Mouse (Mus musculus): ENCODE measurements around the gene Utrn.

The Utrn gene

DNA sequence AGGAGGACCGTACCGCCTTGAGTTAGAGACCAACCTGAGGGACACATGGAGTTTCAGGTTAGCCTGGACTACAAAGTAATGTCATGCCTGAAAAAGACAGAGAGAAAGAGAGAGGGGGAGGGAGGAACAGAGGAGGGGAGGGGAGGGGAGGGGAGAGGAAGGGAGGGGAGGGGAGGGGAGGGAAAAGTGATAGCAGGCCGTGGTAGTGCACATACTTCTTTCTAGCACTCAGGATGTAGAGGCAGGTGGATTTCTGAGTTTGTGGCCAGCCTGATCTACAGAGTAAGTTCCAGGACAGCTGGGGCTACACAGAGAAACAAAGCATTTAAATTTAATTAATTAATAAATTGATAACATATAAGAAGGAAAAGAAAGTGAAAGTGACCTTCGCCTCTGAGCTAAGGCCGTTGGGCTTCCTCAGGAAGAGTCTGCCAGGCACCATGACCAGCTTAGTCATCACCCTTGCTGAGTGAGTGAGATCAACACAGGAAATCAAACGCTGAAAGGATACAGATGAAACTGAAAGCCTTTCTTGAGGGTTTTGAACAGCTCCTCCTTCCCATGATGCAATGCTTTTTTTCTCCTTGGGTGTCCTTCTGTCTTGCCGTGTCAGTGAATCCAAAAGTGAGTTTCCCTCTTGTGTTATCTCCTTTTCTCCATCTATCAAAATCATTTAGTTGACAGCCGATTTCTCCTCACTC is 5.6 kb upstream of the Utrn start:
- peak; percentile 35 to 51 for DNase-seq (ENCODE audit: low spot score in 2 of 2)

DNA sequence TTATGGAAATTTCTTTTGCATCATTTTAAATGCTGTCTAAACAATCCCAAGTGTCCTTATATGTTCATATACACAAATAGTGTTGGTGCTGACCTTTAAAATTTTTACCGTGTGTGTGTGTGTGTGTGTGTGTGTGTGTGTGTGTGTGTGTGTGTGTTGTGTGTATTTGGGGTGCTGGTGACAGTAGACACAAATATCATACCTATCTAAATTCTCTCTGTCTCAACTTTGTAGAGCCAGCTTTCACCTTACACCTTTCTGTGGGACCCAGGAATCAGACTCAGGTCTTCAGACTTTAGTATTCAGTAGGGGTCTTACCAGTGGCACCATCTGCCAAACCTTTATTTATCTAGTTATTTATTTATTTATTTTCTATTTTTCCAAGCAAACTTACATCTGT is 681 bp upstream of the Utrn start:
- DNase-seq (ENCODE audit: low spot score in 2 of 2) = no peak

GRCm38 (mm10) chr10:12868189-12869028 is 756 bp downstream of the Utrn start:
- peak; percentile 83 for DNase-seq (ENCODE audit: low spot score in 2 of 2)

DNA sequence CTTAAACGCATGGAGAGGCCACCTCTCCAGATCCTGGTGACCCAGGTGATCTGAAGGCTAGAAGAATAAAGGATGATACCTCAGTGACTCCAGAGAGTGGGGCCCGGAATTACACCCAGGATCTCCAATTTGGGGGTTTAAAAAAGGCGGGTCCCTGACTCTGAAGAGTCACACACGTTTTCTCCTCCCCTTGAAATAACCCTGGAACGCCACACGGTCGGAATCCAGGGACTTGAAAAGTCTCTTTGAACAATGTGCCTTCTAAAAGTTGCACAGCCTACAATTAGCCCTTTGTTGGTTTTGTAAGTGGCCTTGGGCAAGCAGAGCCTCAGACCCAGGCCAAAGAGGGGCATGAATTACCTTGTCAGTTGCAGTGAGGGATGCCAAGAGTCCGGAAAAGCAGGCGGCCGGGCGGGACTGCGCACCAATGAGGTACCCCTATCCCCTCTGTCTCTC is 1.4 kb downstream of the Utrn start:
- no peak for DNase-seq (ENCODE audit: low spot score in 2 of 2)

GRCm38 (mm10) chr10:12866971-12867732 is 2.0 kb downstream of the Utrn start:
- DNase-seq (ENCODE audit: low spot score in 2 of 2) = peak; percentile 63 to 76

GRCm38 (mm10) chr10:12865201-12865600 is 4.0 kb downstream of the Utrn start:
- DNase-seq (ENCODE audit: low spot score in 2 of 2) = no peak

DNA sequence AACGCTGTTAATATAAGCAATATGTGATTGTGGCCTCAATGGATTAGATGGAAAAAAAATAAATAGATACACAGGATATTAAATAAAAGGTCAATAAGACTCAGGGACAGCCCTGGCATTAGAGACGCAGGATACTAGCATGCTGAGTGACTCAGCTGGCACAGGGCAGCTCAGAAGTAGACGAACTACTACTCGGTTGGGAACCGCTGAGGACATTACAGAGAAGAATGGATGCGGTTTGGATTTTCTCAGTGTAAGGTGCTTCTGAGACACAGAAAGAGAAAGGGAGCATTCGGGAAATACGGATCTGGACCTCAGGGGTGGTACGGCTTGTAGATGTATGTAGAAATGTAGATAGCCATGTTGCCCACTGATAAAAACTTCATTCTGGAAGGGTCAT is 5.6 kb downstream of the Utrn start:
- DNase-seq (ENCODE audit: low spot score in 2 of 2) = no peak

GRCm38 (mm10) chr10:12862047-12862446 is 7.1 kb downstream of the Utrn start:
- DNase-seq (ENCODE audit: low spot score in 2 of 2) = no peak

DNA sequence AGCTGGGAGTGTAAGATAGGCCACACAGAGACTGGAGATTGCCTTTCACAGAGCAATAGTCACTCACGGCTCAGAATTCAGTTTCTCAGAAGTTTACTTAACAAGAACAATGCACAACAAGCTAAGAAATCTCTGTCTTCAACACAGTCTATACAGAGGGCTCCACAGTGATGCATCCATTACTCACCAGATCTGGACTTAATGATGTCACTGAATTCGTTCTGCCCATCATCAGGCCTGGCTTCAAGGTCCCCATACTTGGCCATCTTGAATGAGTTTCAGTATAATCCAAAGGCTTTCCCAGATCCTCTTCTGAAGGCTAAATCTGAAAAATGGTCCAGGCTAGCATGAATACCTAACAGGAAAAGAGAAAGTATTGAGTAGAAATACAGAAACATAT is 7.8 kb downstream of the Utrn start:
- no peak for DNase-seq (ENCODE audit: low spot score in 2 of 2)

DNA sequence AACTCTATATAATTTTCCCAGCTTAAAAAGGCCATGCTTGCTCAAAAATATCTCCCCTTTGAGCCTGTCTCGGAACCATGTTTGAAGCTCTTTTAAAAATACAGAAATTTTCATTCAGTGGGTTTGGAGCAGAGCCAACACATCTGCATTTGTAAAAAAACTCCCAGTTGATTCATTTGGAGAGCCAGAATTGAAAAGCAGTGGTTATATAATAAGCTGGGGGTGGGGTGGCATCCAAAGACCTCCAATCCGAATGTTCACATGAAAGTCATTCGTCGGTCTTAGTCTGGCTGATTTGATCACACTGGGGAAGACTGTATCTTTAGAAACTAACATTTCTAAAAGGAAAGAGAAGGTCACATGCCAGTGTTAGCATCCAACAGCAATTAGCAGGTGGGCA is 8.4 kb downstream of the Utrn start:
- DNase-seq (ENCODE audit: low spot score in 2 of 2) = no peak

GRCm38 (mm10) chr10:12860331-12860730 is 8.8 kb downstream of the Utrn start:
- no peak for DNase-seq (ENCODE audit: low spot score in 2 of 2)

DNA sequence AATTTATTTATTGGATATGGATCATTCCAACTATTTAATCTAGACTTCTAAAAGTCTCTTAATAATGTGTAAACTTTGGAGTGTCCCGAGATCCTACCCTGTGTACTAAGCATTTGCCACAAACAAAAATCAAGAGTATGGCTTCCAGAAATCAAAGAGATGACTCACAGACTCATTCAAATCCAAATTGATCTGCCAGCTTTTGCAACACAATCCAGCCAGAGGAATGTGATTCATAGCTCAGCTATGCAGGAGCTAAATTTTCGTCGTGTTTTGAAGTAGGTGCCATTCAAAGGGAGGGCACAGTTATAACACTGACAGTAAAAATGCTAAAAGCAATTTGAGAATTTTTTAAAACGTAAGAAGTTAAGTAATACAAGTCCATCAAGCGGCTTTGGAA is 11.1 kb downstream of the Utrn start:
- no peak for DNase-seq (ENCODE audit: low spot score in 2 of 2)

- DNase-seq (ENCODE audit: low spot score in 2 of 2) = no peak
Observed at GRCm38 (mm10) chr10:12854298-12854697, 14.9 kb downstream of the Utrn start.

DNA sequence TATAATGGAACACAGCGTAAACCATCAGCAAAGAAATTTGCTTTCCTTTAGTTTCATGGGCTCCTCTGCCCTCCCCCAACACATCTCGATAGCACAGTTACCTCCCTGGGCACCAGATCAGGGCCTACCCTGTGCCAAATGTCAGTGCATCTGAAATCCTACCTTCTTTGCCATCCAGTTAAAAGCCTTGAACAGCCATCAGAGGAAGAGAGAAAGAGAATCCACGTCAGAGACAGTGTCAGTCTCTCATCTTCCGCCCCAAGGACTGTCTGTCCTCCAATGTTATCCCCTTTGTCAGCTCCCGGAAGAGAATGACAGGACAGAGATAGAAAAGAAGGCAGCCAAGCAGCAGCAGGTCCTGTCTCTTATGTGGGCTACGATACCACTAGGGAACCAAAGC is 15.4 kb downstream of the Utrn start:
- no peak for DNase-seq (ENCODE audit: low spot score in 2 of 2)

DNA sequence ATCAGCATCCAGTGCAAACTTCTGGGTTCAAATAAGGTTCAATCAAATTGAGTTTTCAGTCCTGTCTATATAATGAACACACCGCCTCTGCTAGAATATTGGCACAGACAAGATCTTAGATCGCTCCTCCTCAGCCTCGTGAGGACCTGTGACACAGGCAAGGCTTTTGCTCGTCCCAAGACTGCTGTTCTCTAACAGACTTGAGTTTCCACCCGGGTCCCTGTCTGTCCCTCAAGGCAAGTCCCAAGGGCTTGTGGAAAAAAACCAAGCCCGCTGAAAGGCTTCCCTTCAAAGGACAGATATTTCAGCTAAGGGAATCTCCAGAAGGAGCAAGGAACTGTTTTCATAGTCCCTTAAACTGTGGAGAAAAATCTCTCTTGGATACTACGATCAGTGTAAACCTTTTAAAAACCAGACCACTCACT is 16.0 kb downstream of the Utrn start:
- DNase-seq (ENCODE audit: low spot score in 2 of 2) = no peak

DNA sequence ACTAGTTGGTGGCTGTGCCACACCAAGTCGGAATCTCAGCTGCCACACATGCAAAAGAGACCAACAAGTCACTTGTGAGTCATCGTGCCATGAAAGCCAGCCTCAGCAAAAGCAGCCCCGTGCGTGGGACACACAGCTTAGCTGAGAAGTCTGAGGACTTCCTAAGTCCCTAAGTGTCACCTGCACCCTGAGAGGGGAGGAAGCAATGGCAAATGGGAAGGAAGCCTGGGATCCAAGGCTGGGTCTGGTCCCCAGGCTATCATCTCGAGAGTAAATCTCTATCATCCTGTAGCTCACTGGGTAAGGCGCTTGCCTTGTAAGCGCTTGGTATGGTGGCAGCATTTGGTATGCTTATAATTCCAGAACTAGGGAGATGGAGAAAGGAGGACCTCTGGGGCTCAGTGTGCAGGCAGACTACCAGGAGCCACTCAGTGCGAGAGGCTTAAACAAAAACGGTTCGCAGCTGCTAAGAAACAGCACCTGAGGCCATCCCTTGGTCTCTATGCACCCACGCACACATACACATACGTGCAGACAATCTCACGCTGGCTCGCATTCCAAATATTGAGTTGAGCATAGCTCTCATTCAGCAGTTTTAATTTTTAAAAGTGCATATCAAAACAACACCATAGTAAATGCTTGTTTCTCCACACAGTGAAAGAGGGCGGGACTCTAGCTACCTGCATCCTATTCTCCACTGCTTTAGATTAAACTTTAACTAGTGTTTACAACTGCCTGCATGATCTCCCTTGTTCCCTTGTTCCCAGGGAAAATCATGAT is 16.6 kb downstream of the Utrn start:
- no peak for DNase-seq (ENCODE audit: low spot score in 2 of 2)

DNA sequence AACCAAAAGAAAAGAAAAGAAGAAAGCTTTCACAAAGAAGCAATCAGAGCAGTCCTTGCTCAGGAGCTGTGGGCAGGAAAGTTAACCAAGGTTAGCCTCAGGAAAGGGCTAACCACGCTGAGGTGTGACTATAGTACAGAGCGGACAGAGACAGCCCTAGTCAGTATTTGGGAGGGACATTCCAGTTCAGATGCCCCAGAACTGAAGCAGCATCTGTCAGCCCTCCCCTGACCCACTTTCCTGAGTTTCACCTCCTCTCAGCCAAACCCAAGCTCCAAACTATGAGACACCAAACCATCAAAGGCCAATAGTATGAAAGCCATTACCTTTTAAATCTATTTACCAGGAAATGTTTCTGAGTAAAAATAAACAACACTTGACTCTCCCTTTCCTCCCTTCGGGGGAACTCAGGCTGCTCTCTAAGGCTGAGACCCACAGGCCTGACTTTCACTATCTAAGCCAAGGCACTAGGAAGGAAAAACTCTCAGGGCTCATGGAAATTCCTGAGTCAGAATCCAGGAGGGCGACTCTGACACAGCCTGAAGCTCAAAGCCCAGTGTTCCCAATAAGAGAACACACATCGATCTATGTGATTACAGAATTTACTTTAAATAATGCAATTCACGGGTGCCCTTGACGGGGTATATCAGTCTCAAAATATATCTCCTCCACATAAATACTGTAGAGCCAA is 18.2 kb downstream of the Utrn start:
- no peak for DNase-seq (ENCODE audit: low spot score in 2 of 2)

GRCm38 (mm10) chr10:12848322-12849108 is 20.6 kb downstream of the Utrn start:
- DNase-seq (ENCODE audit: low spot score in 2 of 2) = no peak

DNA sequence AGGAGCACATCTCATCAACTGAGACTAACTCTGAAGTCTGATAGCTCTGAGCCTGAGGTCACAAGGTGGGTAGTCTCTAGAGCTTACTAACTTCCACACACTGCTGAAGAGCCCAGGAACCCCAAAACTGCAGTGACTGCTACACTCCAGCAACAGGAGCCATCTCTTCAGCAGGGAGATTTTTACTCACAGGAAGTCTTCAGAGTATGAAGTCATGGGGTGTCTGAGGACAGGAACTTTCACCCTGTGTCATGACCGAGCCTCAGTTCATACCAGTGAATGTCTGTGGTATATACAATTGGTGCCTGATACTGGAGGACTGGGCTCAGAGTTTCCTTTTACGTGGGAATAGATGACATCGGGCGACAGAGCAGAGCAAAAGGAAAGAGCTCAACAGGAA is 26.6 kb downstream of the Utrn start:
- no peak for DNase-seq (ENCODE audit: low spot score in 2 of 2)

GRCm38 (mm10) chr10:12841497-12841896 is 27.7 kb downstream of the Utrn start:
- DNase-seq (ENCODE audit: low spot score in 2 of 2) = peak in 1 of 2 experiments; percentile 10
